Mouse (Mus musculus): ENCODE measurements around the gene Rab3il1. TPM values are rescaled to one million over a fixed set of nuclear protein-coding genes. Genes with fewer than 3 reads are reported as not detected.
A peak's percentile ranks its signal among the peaks of the same experiment; 100 is the strongest.

Gene Rab3il1
- total RNA-seq, 2 experiments from 2014 or later, result 262 to 345 TPM

DNA sequence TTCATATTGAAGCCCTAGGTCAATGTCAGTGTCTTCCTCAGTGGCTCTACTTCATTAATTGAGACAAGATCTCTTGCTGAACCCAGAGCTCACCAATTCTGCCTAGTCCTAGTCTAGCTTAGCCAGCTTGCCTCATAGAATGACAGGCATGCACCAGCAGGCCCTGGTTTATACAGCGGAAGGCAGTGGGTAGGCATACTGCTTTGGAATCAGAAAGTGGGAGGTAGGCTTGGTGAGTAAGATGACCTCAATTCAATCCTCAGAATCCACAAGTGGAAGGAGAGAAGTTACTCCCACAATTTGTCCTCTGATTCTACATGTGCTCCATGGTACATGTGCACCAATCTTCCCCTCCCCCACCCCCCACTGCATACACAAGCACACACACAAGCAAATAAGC lies 2.2 kb downstream of the Rab3il1 start:
- ATAC-seq (replicated peaks; ENCODE audit: low FRiP score, poor library complexity, severe bottlenecking), result no peak

DNA sequence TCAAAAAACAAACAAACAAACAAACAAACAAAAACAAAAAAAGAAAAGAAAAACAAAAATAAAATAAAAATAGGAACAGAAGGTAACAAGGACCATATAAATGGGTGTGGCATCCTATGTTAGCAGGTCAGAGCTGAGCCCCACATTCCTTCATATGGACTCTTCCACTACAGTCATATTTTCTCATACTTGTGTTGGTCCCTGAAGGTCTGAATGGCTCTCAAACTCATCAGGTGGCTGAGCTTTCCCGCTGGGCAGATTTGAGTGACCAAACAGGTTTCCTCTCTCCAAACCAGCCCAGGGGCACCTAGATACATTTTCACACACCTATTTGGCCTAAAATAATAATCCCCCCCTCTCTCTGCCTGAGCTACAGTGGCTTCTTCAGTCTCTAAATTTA lies 9.9 kb downstream of the Rab3il1 start:
- ATAC-seq (replicated peaks; ENCODE audit: low FRiP score, poor library complexity, severe bottlenecking), result no peak

GRCm38 (mm10) chr19:10012827-10013278 lies 11.4 kb downstream of the Rab3il1 start:
- no peak for ATAC-seq (replicated peaks; ENCODE audit: low FRiP score, poor library complexity, severe bottlenecking)

DNA sequence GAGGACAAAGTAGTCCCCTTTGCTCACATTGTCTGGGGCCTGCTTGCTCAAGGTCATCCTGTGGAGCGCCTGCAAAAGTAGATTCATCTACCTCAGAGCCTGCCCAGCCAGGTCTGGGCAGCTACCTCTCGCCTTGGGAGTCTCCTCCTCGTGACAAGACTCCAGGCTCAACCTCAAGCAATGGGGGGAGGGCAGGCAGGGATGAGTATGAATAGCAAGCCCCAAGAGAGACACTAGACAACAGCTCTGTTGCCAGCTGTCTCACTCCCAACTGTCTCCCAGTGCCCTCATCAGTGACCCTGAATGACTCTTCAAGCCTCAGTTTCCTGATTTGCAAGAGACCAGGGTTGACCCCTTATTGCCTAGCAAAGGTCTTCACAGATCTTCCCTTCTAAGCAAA lies 11.9 kb downstream of the Rab3il1 start:
- no peak for ATAC-seq (replicated peaks; ENCODE audit: low FRiP score, poor library complexity, severe bottlenecking)

GRCm38 (mm10) chr19:10013913-10014312 lies 12.4 kb downstream of the Rab3il1 start:
- peak; percentile 44 for ATAC-seq (replicated peaks; ENCODE audit: low FRiP score, poor library complexity, severe bottlenecking)

DNA sequence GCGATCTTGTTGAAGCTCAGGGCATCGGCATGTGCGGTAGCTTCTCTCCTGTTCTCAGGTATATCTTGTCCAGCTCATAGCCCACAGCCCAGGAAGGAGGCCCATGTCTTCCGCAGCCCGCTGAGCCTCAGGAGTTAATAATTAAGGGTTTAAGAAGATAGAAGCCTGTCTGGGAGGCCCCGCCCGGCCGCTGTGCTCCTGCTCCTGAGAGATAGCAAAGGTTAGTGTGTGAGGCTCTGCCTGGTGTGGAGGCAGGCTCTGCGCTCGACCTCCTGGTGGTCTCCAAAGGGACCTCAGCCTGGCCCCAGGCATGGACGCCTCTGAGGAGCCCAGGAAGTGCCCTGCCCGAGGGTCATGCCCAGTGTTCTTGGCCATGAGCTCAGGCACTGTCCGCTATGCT lies 13.4 kb downstream of the Rab3il1 start:
- ATAC-seq (replicated peaks; ENCODE audit: low FRiP score, poor library complexity, severe bottlenecking), result peak; percentile 78

DNA sequence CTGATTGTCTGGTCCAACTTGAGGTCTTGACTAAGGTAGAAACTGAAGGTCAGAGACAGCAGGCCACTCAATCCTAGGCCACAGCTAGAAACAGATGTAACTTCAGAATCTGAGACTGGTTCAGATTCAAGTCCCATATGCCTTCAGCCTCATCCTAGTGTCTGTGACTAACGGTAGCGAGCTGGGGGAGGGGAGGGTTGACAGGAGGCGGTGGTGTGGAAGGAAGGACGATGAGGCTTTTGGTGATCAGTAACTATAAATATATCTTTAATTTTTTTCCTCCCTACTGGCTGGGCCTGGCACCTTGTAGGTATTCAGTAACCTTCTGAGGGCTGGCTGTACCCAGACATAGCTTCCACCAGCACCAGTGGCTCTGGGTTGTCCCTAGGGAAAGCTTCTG lies 14.0 kb downstream of the Rab3il1 start:
- no peak for ATAC-seq (replicated peaks; ENCODE audit: low FRiP score, poor library complexity, severe bottlenecking)

DNA sequence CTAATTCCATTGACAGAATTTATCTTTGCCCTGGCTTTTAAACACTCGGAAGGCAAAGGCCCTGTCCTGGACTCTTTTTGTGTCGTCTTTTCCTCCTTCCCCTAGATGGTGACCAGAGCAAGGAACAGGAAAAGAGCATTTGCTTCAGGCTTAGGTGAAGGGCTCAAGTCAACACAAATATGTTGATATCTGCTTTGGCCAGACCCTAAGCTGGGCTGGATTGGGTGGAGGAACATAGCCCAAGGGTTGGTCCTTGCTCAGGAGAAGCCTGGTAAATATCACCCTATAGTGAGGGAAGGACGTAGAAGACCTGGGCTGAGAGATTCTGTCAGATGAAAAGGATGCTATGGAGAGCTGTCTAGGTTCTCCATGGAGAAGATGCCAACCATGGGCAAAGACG lies 14.7 kb downstream of the Rab3il1 start:
- peak; percentile 35 for ATAC-seq (replicated peaks; ENCODE audit: low FRiP score, poor library complexity, severe bottlenecking)

DNA sequence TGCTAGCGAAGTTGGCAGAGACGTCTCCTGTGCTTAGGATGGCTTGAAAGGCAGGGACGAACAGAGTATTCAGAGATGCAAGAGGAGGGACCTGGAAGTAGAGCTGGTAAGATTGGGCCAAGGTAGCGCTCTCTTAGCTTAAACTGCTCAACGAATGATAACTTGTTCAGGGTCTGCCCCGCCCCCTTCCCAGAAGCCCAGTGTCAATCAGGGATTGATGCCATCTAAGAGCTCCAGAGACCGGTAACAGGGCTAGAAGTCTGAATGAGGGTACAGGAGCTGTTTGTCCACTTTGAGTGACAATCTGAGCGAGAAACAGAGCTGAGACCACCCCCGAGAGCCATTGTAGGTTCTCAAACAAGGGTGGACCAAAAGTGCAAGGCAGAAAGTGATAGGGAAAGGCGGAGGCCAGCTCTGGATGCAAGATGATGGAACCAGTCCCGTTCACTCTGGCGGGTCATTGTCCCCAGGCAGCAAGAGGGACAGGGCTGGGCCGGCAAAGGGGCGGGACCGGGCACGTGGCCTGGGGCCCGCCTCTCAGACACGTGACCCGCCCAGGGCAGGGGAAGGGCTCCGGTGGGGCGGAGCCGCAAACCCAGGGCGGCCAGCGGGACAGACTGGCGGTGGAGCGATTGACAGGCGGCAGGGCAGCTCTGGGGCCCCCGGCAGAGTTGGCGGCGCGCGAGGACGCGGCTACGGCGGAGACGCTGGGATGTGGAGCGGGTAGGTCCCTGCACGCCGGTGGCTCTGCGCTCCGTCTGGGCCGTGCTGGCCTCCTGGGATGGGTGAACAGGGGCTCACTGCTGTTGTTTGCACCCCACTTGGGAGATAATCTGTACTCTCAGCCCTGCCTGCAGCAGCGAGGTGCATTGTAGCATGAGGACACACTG lies 16.4 kb downstream of the Rab3il1 start:
- ATAC-seq (replicated peaks; ENCODE audit: low FRiP score, poor library complexity, severe bottlenecking), result peak; percentile 74

GRCm38 (mm10) chr19:10018527-10018818 lies 17.0 kb downstream of the Rab3il1 start:
- no peak for ATAC-seq (replicated peaks; ENCODE audit: low FRiP score, poor library complexity, severe bottlenecking)

DNA sequence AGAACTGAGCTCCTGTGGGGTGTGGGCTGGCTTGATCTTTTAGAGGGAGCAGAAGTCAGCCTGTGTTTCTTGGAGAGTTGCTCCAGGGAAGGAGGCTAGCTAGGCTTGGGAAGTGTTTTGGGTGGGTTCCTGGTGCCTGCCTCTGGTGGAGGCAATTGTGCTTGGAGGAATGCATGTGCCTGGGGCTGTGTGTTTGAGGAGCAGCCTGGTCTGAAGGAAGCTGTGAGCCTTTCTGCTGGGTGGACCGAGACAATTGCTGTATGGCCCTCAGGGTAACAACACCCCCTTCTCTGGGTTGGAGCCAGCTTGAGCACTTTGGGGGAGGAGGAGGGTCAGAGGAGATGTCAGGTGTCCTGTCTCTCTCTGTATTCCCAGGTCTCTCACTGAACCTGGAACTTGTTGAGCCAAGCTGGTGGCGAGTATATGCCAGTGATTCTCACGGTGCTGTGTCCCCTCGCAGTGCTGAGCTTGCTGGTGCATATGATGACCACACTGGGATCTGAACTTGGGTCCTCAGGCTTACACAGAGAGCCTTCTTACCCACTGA lies 17.8 kb downstream of the Rab3il1 start:
- ATAC-seq (replicated peaks; ENCODE audit: low FRiP score, poor library complexity, severe bottlenecking), result no peak

GRCm38 (mm10) chr19:10021981-10022380 lies 20.5 kb downstream of the Rab3il1 start:
- ATAC-seq (replicated peaks; ENCODE audit: low FRiP score, poor library complexity, severe bottlenecking), result no peak

GRCm38 (mm10) chr19:10022414-10023303 lies 21.2 kb downstream of the Rab3il1 start:
- no peak for ATAC-seq (replicated peaks; ENCODE audit: low FRiP score, poor library complexity, severe bottlenecking)

GRCm38 (mm10) chr19:10023304-10023758 lies 21.9 kb downstream of the Rab3il1 start:
- no peak for ATAC-seq (replicated peaks; ENCODE audit: low FRiP score, poor library complexity, severe bottlenecking)

DNA sequence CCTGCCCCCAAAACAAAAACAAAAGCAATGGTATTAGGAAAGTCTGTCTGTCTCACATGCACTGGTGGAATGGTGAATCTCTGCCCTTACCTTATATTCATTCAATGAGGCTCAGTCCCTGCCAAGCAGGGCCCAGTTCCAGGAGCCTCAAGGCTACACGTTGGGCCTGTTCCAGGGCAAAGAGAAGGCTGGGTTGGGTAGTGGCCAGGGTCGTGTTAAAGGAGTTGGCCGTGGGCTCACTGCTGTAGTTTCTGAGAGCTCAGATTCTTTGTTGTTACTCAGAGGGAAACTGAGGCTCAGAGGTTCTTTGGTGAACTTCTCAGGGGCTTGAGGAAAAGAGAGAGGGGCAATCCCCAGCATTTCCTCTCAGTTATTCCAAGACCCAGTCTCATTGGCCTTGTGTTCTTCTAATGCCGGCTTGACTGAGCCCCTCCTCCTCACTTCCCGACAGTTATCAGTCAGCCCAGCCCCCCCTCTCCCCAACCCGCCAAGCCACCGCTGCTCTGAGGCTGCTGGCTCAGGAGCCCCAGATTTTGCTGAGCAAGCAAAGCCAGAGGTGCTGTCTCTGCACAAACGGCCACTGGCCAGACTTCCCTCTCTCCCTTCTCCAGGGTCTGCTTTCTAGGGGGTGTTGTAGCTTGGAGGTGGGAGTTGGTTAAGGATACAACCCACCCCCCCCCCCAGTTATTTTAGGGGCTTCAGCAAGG lies 23.9 kb downstream of the Rab3il1 start:
- ATAC-seq (replicated peaks; ENCODE audit: low FRiP score, poor library complexity, severe bottlenecking), result no peak

DNA sequence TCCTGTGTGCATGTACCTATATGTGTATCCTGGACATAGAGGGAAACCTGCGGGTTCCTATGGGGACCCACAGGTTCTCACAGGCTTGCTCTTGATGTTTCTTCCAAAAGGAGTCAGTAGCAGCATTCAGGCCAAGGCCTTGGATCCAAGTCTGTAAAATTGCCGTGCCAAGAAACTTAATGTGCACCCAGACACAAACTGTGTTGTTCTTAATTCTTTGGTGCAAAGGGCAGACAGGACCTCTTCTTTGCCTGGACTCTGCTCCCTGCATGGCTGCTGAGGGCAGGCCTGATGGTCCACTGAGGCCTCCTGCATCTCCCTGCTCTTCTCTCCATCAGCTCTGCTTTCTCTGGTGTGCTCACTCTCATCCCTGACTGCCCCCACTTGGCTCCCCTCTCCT lies 28.3 kb downstream of the Rab3il1 start:
- no peak for ATAC-seq (replicated peaks; ENCODE audit: low FRiP score, poor library complexity, severe bottlenecking)

GRCm38 (mm10) chr19:10033211-10033973 lies 31.9 kb downstream of the Rab3il1 start:
- ATAC-seq (replicated peaks; ENCODE audit: low FRiP score, poor library complexity, severe bottlenecking), result peak; percentile 62

- ATAC-seq (replicated peaks; ENCODE audit: low FRiP score, poor library complexity, severe bottlenecking), result no peak
Measured at GRCm38 (mm10) chr19:10034356-10034755, 32.9 kb downstream of the Rab3il1 start.

DNA sequence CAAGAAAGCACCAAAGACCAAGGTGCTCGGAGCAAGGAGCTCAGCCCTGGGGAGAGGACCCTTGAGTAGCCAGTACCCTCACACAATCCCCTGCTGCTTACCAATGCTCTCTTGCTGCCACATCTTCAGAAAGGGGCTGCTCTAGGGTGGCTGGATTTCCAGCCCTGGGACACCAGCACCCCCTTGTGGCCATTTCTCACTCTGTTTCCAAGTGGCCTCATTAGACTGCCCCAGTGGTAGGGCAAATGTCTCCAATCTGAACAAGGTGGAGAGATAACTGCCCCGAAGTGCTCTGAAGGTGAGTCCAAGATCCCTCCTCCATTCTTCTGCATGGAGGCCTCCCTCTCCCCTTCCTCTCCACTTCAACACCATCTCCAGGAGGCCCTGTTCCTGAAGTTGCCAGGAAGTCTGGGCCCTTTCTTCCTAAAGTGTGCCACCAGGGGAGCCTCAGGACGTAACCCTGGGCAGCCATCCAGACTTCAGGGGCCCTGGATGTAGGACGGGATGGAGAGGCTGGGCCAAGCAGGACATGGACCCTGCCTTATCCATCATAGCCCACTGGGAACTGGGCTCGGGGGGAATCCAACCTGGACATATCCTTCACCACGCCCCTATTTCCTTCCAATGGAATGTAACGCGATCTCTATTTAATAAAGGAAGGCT lies 33.4 kb downstream of the Rab3il1 start:
- ATAC-seq (replicated peaks; ENCODE audit: low FRiP score, poor library complexity, severe bottlenecking), result peak; percentile 40; the same call in 1 of the 2 replicates
